Mouse (Mus musculus) brain, adult 10 weeks (tissue): ENCODE data around the gene Gfpt2. TPM values are rescaled to one million over a fixed set of nuclear protein-coding genes. Genes with fewer than 3 reads are reported as not detected.

Experiments used
- polyA plus RNA-seq: library from polyadenylated mRNA; stranded (reverse); fragments of 350-450 nt; fragmentation: Illumina TruSeq; extraction: RNeasy Lipid Tissue Mini Kit (QIAGEN cat#74804); gene quantifications from one replicate; pipeline ENCODE4 v1.2.3, GENCODE M21; 2015; ENCODE audit warnings: low read depth, low replicate concordance

Gfpt2 gene
- 4.7 TPM for polyA plus RNA-seq

GRCm38 (mm10) chr11:49793619-49794341 lies at the start of gene Gfpt2:
Gene Gfpt2, plus strand, starts transcription at chr11:49794178.

GRCm38 (mm10) chr11:49846401-49847070 lies 52.6 kb downstream of the Gfpt2 start, which contains the start of gene Mapk9:
Gene Mapk9, plus strand, starts transcription at chr11:49846751.

Other genes starting within 250 kb of the Gfpt2 start
- not detected for gene Olfr1380, start 237.3 kb upstream of the Gfpt2 start, polyA plus RNA-seq
- gene Flt4, start 184.9 kb upstream of the Gfpt2 start, polyA plus RNA-seq, result 1.4 TPM
- gene Scgb3a1, start 130.6 kb upstream of the Gfpt2 start, polyA plus RNA-seq, result not detected
- gene Cnot6, start 81.5 kb upstream of the Gfpt2 start, polyA plus RNA-seq, result 31.2 TPM
- 155 TPM for gene Mapk9, start 52.6 kb downstream of the Gfpt2 start, polyA plus RNA-seq
- gene Rasgef1c, start 107.7 kb downstream of the Gfpt2 start, polyA plus RNA-seq, result 23.3 TPM
- 82.4 TPM for gene Rnf130, start 231.2 kb downstream of the Gfpt2 start, polyA plus RNA-seq